Mouse (Mus musculus): ENCODE measurements around the gene Spire2. TPM values are rescaled to one million over a fixed set of nuclear protein-coding genes. Genes with fewer than 3 reads are reported as not detected.
A peak's percentile ranks its signal among the peaks of the same experiment; 100 is the strongest.
"Not testable (repeated sequence)": the region's sequence is repeated elsewhere in the genome, so short reads cannot be mapped to it uniquely, and the experiment has no call there.

The Spire2 gene
- polyA plus RNA-seq (2016; fragmentation: Nextera tagmentation; extraction: Ambion mirVana) = 6.5 and 6.9 TPM in 2 replicates

- peaks cover 23% of the 10 kb centered on the region for H3K27me3 ChIP-seq (ENCODE audit: poor library complexity, severe bottlenecking)
- no peaks in the 10 kb centered on the region for H3K36me3 ChIP-seq (replicated peaks)
- WGBS = under 1% methylated on average over 85 of the region's 85 CpGs
- no peaks in the 10 kb centered on the region for H3K9me3 ChIP-seq
- DNase-seq (ENCODE audit: extremely low spot score, low spot score) = peak; percentile 88
- peaks cover 46% of the 10 kb centered on the region for H3K4me1 ChIP-seq
- peak within 1 kb of the TSS; percentile 70 for H3K4me3 ChIP-seq
- peak within 1 kb of the TSS; percentile 85 for H3K27ac ChIP-seq
Measured at GRCm38 (mm10) chr8:123332262-123333090, at the start of gene Spire2. TSS of gene Spire2 (plus strand) at chr8:123332713.

GRCm38 (mm10) chr8:123282994-123283393, 49.5 kb upstream of the Spire2 start:
- not testable (repeated sequence) for H3K4me1 ChIP-seq; H3K27ac ChIP-seq; H3K27me3 ChIP-seq (ENCODE audit: poor library complexity, severe bottlenecking); H3K9me3 ChIP-seq; H3K4me3 ChIP-seq; DNase-seq (ENCODE audit: extremely low spot score, low spot score)
- peaks cover 92% of the 10 kb centered on the region for H3K36me3 ChIP-seq (replicated peaks)
- 89% methylated on average over 6 of the region's 6 CpGs for WGBS

- no peak overlapping the region for H3K4me3 ChIP-seq
- H3K9me3 ChIP-seq = no peaks in the 10 kb centered on the region
- no peak overlapping the region for H3K27ac ChIP-seq
- 92% methylated on average over 7 of the region's 7 CpGs for WGBS
- H3K4me1 ChIP-seq = no peaks in the 10 kb centered on the region
- H3K36me3 ChIP-seq (replicated peaks) = peaks cover 92% of the 10 kb centered on the region
- no peak for DNase-seq (ENCODE audit: extremely low spot score, low spot score)
- H3K27me3 ChIP-seq (ENCODE audit: poor library complexity, severe bottlenecking) = no peaks in the 10 kb centered on the region
Measured at GRCm38 (mm10) chr8:123283991-123284390, 48.5 kb upstream of the Spire2 start.

- Histone ChIP-seq H3K27me3 (ENCODE audit: poor library complexity, severe bottlenecking) (no peaks in the 10 kb centered on the region), H3K9me3 (no peaks in the 10 kb centered on the region), H3K27ac (no peak overlapping the region), H3K36me3 (replicated peaks) (peaks cover 94% of the 10 kb centered on the region), H3K4me1 (no peaks in the 10 kb centered on the region), H3K4me3 (no peak overlapping the region)
- 92% methylated on average over 5 of the region's 5 CpGs for WGBS
- no peak for DNase-seq (ENCODE audit: extremely low spot score, low spot score)
Measured at GRCm38 (mm10) chr8:123284493-123284892, 48.0 kb upstream of the Spire2 start.

- Histone ChIP-seq H3K9me3 (no peaks in the 10 kb centered on the region), H3K36me3 (replicated peaks) (peaks cover 95% of the 10 kb centered on the region), H3K4me1 (no peaks in the 10 kb centered on the region), H3K4me3 (no peak overlapping the region), H3K27ac (no peak overlapping the region), H3K27me3 (ENCODE audit: poor library complexity, severe bottlenecking) (no peaks in the 10 kb centered on the region)
- no peak for DNase-seq (ENCODE audit: extremely low spot score, low spot score)
- 97% methylated on average over 17 of the region's 17 CpGs for WGBS
Measured at GRCm38 (mm10) chr8:123287362-123287761, 45.2 kb upstream of the Spire2 start.

- H3K36me3 ChIP-seq (replicated peaks) = peaks cover 97% of the 10 kb centered on the region
- H3K27ac ChIP-seq = no peak overlapping the region
- H3K4me3 ChIP-seq = no peak overlapping the region
- no peaks in the 10 kb centered on the region for H3K4me1 ChIP-seq
- H3K9me3 ChIP-seq = no peaks in the 10 kb centered on the region
- WGBS = 82% methylated on average over 4 of the region's 4 CpGs
- no peak for DNase-seq (ENCODE audit: extremely low spot score, low spot score)
- no peaks in the 10 kb centered on the region for H3K27me3 ChIP-seq (ENCODE audit: poor library complexity, severe bottlenecking)
Measured at GRCm38 (mm10) chr8:123290166-123290565, 42.3 kb upstream of the Spire2 start.

- WGBS = 97% methylated on average over 8 of the region's 8 CpGs
Measured at GRCm38 (mm10) chr8:123290679-123291078, 41.8 kb upstream of the Spire2 start.

DNA sequence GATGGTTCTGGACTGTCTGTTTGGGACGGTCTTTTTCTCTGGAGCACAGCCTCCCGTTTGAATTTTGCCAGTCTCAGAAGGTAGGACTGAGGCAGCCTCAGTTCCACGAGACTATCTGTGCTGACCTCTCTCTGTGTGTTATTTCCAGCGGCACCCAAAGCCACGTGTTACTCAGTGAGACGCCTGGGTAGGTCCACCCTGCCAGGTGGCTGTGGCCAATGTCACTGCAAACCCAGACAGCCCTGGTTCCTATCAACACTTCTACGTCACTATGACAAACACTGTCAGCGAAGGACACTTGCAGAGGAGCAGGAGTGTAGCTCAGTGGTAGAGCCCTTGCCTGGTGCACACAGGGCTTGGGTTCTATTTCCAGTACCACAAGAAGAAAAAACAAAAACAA, 40.8 kb upstream of the Spire2 start:
- Histone ChIP-seq H3K4me1 (no peaks in the 10 kb centered on the region), H3K27ac (no peak overlapping the region), H3K9me3 (no peaks in the 10 kb centered on the region), H3K4me3 (no peak overlapping the region), H3K36me3 (replicated peaks) (peaks cover 97% of the 10 kb centered on the region), H3K27me3 (ENCODE audit: poor library complexity, severe bottlenecking) (no peaks in the 10 kb centered on the region)
- 90% methylated on average over 8 of the region's 8 CpGs for WGBS
- no peak for DNase-seq (ENCODE audit: extremely low spot score, low spot score)

More at GRCm38 (mm10) chr8:123290679-123291078, 41.8 kb upstream of the Spire2 start:
- no peaks in the 10 kb centered on the region for H3K27me3 ChIP-seq (ENCODE audit: poor library complexity, severe bottlenecking)
- H3K4me3 ChIP-seq = no peak overlapping the region
- no peaks in the 10 kb centered on the region for H3K4me1 ChIP-seq
- H3K36me3 ChIP-seq (replicated peaks) = peaks cover 97% of the 10 kb centered on the region
- H3K27ac ChIP-seq = no peak overlapping the region
- no peak for DNase-seq (ENCODE audit: extremely low spot score, low spot score)
- no peaks in the 10 kb centered on the region for H3K9me3 ChIP-seq

DNA sequence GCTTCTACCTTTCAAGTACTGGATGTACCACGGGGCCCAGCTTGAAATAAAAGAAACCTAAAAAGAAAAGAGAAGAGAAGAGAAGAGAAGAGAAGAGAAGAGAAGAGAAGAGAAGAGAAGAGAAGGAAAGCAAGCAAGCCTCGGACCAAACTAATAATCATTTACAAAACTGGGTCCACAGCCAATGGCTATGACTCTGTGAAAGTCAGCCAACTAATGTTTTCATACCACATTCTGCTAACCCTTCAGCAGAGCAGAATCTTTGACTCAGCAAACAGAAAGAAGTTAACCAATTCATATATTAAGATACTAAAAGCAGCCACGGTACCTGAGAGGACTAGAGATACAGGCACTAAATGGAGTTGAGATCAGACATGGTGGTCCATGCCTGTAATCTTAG, 40.2 kb upstream of the Spire2 start:
- H3K9me3 ChIP-seq = no peaks in the 10 kb centered on the region
- H3K27ac ChIP-seq = no peak overlapping the region
- WGBS = 92% methylated on average over 3 of the region's 3 CpGs
- H3K4me1 ChIP-seq = no peaks in the 10 kb centered on the region
- no peak overlapping the region for H3K4me3 ChIP-seq
- H3K27me3 ChIP-seq (ENCODE audit: poor library complexity, severe bottlenecking) = no peaks in the 10 kb centered on the region
- no peak for DNase-seq (ENCODE audit: extremely low spot score, low spot score)
- peaks cover 97% of the 10 kb centered on the region for H3K36me3 ChIP-seq (replicated peaks)

DNA sequence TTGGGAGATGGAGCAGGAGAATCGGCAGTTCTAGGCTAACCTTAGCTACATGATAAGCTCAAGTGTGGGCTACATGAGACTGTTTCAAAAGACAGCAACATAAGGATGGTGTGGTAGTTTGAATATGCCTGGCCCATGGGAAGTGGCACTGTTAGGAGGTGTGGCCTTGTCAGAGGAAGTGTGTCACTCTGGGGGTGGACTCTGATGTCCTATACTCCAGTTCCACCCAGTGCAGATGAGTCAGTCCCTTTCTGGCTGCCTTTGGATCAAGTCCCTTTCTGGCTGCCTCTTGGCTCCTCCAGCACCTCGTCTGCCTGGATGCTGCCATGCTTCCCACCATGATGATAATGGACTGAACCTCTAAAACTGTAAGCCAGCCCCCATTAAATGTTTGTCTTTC, 39.7 kb upstream of the Spire2 start:
- Histone ChIP-seq H3K4me3 (no peak overlapping the region), H3K4me1 (no peaks in the 10 kb centered on the region), H3K36me3 (replicated peaks) (peaks cover 97% of the 10 kb centered on the region), H3K27me3 (ENCODE audit: poor library complexity, severe bottlenecking) (no peaks in the 10 kb centered on the region), H3K27ac (no peak overlapping the region), H3K9me3 (no peaks in the 10 kb centered on the region)
- WGBS = 94% methylated on average over 2 of the region's 2 CpGs
- DNase-seq (ENCODE audit: extremely low spot score, low spot score) = no peak

DNA sequence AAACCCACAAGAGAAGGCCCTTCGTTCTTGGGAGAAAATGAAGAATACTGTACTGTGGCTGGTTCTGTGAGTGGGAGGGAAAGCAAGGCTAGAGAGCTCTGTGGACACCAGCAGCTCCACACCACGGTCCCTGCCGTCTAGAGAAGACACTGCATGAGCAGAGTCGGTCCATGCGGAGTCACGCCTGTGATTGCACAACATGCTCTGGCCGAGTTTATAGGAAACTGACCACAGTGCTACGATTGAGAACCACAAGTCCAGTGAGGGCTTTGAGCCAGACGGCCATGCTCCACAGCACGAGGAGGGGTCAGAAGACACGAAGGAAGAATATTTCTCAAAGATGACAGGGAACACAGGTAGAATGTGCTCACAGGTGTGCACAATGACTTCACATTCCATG, 34.2 kb upstream of the Spire2 start:
- DNase-seq (ENCODE audit: extremely low spot score, low spot score) = no peak
- no peak overlapping the region for H3K4me3 ChIP-seq
- no peak overlapping the region for H3K27ac ChIP-seq
- 95% methylated on average over 11 of the region's 11 CpGs for WGBS
- H3K9me3 ChIP-seq = no peaks in the 10 kb centered on the region
- H3K4me1 ChIP-seq = no peaks in the 10 kb centered on the region
- H3K36me3 ChIP-seq (replicated peaks) = peaks cover 94% of the 10 kb centered on the region
- H3K27me3 ChIP-seq (ENCODE audit: poor library complexity, severe bottlenecking) = no peaks in the 10 kb centered on the region

GRCm38 (mm10) chr8:123308738-123309137, 23.8 kb upstream of the Spire2 start:
- no peaks in the 10 kb centered on the region for H3K27me3 ChIP-seq (ENCODE audit: poor library complexity, severe bottlenecking)
- H3K4me3 ChIP-seq = no peak overlapping the region
- no peaks in the 10 kb centered on the region for H3K4me1 ChIP-seq
- H3K27ac ChIP-seq = no peak overlapping the region
- 69% methylated on average over 4 of the region's 4 CpGs for WGBS
- DNase-seq (ENCODE audit: extremely low spot score, low spot score) = no peak
- peaks cover 97% of the 10 kb centered on the region for H3K36me3 ChIP-seq (replicated peaks)
- no peaks in the 10 kb centered on the region for H3K9me3 ChIP-seq

- Histone ChIP-seq H3K4me1 (peaks cover 22% of the 10 kb centered on the region), H3K4me3 (peak overlapping the region; percentile 83), H3K27ac (peak overlapping the region; percentile 91), H3K9me3 (no peaks in the 10 kb centered on the region), H3K36me3 (replicated peaks) (peaks cover 18% of the 10 kb centered on the region), H3K27me3 (ENCODE audit: poor library complexity, severe bottlenecking) (no peaks in the 10 kb centered on the region)
- 9% methylated on average over 21 of the region's 21 CpGs for WGBS
- no peak for DNase-seq (ENCODE audit: extremely low spot score, low spot score)
Measured at GRCm38 (mm10) chr8:123317781-123318466, 14.6 kb upstream of the Spire2 start.

All from forebrain, embryonic 10.5 days (tissue).